Mouse (Mus musculus): Measurements from ENCODE around the gene Olfr167.

DNA sequence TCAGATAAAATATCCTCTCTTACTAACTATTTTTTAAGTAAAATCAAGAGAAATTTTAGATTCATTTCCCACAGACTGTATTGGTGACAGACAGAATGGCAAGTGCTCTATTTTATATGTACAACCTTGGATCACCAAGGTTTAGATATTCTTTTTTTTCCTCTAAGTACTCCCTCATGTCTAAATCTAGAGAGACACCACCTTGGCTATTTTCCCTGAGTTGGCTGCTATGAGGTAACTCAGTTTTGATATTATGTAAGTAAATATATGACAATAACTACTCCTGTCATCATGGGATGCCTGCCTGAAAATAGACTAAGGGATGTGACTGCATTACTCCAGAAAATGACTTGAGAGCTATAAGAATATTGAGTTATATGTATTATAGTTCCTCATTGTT lies 13.4 kb upstream of the Olfr167 start, which contains the start of gene Olfr168:
- TF ChIP-seq CTCF (IDR thresholded peaks at IDR 0.05; ENCODE audit: low read depth): no peak
- no peak for TF ChIP-seq EP300 (optimal IDR thresholded peaks at IDR 0.05)
